1 mouse cellular context compared by ENCODE assay signal in genomic region chr9:119088148-119088801, GRCm38 (mm10).
A peak's percentile ranks its signal among the peaks of the same experiment; 100 is the strongest.
TF ChIP-seq lines count a peak whose summit lies in the region.

No protein-coding gene starts in this region.

TF ChIP-seq in CH12.LX, 34 proteins besides CTCF, POLR2A, EP300 and RAD21 (continued from another document):
- TF ChIP-seq BHLHE40 (IDR thresholded peaks at IDR 0.05; ENCODE audit: low read depth, low read length) = no peak
- TF ChIP-seq MXI1 (IDR thresholded peaks at IDR 0.05; ENCODE audit: low read depth, low read length) = peak; percentile 56; the same call in 1 of the 2 replicates
- no peak for TF ChIP-seq PAX5 (IDR thresholded peaks at IDR 0.05; ENCODE audit: low read length)
- TF ChIP-seq MEF2A (IDR thresholded peaks at IDR 0.05; ENCODE audit: borderline replicate concordance, low read depth, low read length) = no peak
- TF ChIP-seq NELFE (IDR thresholded peaks at IDR 0.05; ENCODE audit: low read depth, low read length) = no peak; the same call in 1 of the 2 replicates
- TF ChIP-seq GABPA (IDR thresholded peaks at IDR 0.05; ENCODE audit: insufficient replicate concordance, low read depth, low read length) = no peak
- TF ChIP-seq ZMIZ1 (IDR thresholded peaks at IDR 0.05; ENCODE audit: low read depth, low read length) = 0 out of 2 replicates have a peak, but pooled peaks have one; percentile 54
- no peak for TF ChIP-seq JUND (conservative IDR thresholded peaks at IDR 0.05; ENCODE audit: low read depth, low read length)
- no peak for TF ChIP-seq POLR2AphosphoS2 (IDR thresholded peaks at IDR 0.05; ENCODE audit: low read depth, low read length)
- TF ChIP-seq CHD2 (IDR thresholded peaks at IDR 0.05; ENCODE audit: low read length) = no peak
- no peak for TF ChIP-seq E2F4 (IDR thresholded peaks at IDR 0.05; ENCODE audit: insufficient replicate concordance, low read depth, low read length)
- no peak for TF ChIP-seq MAZ (IDR thresholded peaks at IDR 0.05; ENCODE audit: low read depth, low read length)
- TF ChIP-seq UBTF (IDR thresholded peaks at IDR 0.05; ENCODE audit: low read depth, low read length) = no peak
- TF ChIP-seq SIN3A (IDR thresholded peaks at IDR 0.05; ENCODE audit: low read length) = peak; percentile 70; the same call in 1 of the 2 replicates
